Mouse (Mus musculus): ENCODE measurements around the gene Gm29106. TPM values are rescaled to one million over a fixed set of nuclear protein-coding genes. Genes with fewer than 3 reads are reported as not detected.
"Not testable (repeated sequence)": the region's sequence is repeated elsewhere in the genome, so short reads cannot be mapped to it uniquely, and the experiment has no call there.

Gene Gm29106
- polyA plus RNA-seq (2012; fragmentation: generic; extraction: Trizol), result not detected

GRCm38 (mm10) chr1:118176242-118176641, at the start of gene Gm29106:
TSS of gene Gm29106 (plus strand) at chr1:118176542.
- not testable (repeated sequence) for H3ac ChIP-seq (ENCODE audit: control insufficient read depth, insufficient read length); H3K36me3 ChIP-seq (ENCODE audit: control insufficient read depth, insufficient read depth)

GRCm38 (mm10) chr1:118228540-118228939, 52.2 kb downstream of the Gm29106 start:
- Histone ChIP-seq H3K4me3 (no peak overlapping the region), H3K4me2 (ENCODE audit: low read depth) (no peak overlapping the region), H3K36me3 (ENCODE audit: control insufficient read depth, insufficient read depth) (no peaks in the 10 kb centered on the region), H3K79me2 (ENCODE audit: control insufficient read depth, insufficient read depth) (no peaks in the 10 kb centered on the region), H3ac (ENCODE audit: control insufficient read depth, insufficient read length) (no peak overlapping the region), H3K27me3 (ENCODE audit: control insufficient read depth, insufficient read depth, insufficient read length) (no peaks in the 10 kb centered on the region)
- TF ChIP-seq USF1 (IDR thresholded peaks at IDR 0.05; ENCODE audit: low read depth) (no peak), REST (IDR thresholded peaks at IDR 0.05; ENCODE audit: insufficient read depth, insufficient read length) (no peak), TCF3 (IDR thresholded peaks at IDR 0.05; ENCODE audit: insufficient read length, low read depth) (no peak), MAX (IDR thresholded peaks at IDR 0.05; ENCODE audit: low read depth) (no peak), CEBPB (IDR thresholded peaks at IDR 0.05; ENCODE audit: insufficient read depth, poor library complexity, severe bottlenecking) (no peak), MYOG (IDR thresholded peaks at IDR 0.05; ENCODE audit: control insufficient read depth in 1 of 3, insufficient read depth in 1 of 3, insufficient read length in 2 of 3, low read depth in 2 of 3) (no peak), POLR2A (IDR thresholded peaks at IDR 0.05; ENCODE audit: insufficient read length, low read depth) (no peak), E2F4 (IDR thresholded peaks at IDR 0.05; ENCODE audit: insufficient read depth) (no peak), TCF12 (IDR thresholded peaks at IDR 0.05; ENCODE audit: insufficient read depth, poor library complexity, severe bottlenecking) (no peak)

More at GRCm38 (mm10) chr1:118176242-118176641, at the start of gene Gm29106:
- H3K79me2 ChIP-seq (ENCODE audit: control insufficient read depth, insufficient read depth); H3K4me3 ChIP-seq; H3K27me3 ChIP-seq (ENCODE audit: control insufficient read depth, insufficient read depth, insufficient read length); H3K4me2 ChIP-seq (ENCODE audit: low read depth): not testable (repeated sequence)

GRCm38 (mm10) chr1:118236032-118236431, 59.7 kb downstream of the Gm29106 start:
- Histone ChIP-seq H3K27me3 (ENCODE audit: control insufficient read depth, insufficient read depth, insufficient read length) (no peaks in the 10 kb centered on the region), H3K36me3 (ENCODE audit: control insufficient read depth, insufficient read depth) (no peaks in the 10 kb centered on the region), H3ac (ENCODE audit: control insufficient read depth, insufficient read length) (no peak overlapping the region), H3K4me3 (no peak overlapping the region), H3K79me2 (ENCODE audit: control insufficient read depth, insufficient read depth) (no peaks in the 10 kb centered on the region), H3K4me2 (ENCODE audit: low read depth) (no peak overlapping the region)
- TF ChIP-seq REST (IDR thresholded peaks at IDR 0.05; ENCODE audit: insufficient read depth, insufficient read length) (no peak), POLR2A (IDR thresholded peaks at IDR 0.05; ENCODE audit: insufficient read length, low read depth) (no peak), MYOG (IDR thresholded peaks at IDR 0.05; ENCODE audit: control insufficient read depth in 1 of 3, insufficient read depth in 1 of 3, insufficient read length in 2 of 3, low read depth in 2 of 3) (no peak), MAX (IDR thresholded peaks at IDR 0.05; ENCODE audit: low read depth) (no peak)

Other genes starting within 250 kb of the Gm29106 start
- not detected for gene Gm28168, start 248.5 kb upstream of the Gm29106 start, polyA plus RNA-seq (2012; fragmentation: generic; extraction: Trizol)
- gene Gm7145, start 210.6 kb upstream of the Gm29106 start, polyA plus RNA-seq (2012; fragmentation: generic; extraction: Trizol), result not detected
- gene Tsn, start 135.2 kb downstream of the Gm29106 start, polyA plus RNA-seq (2012; fragmentation: generic; extraction: Trizol), result 92.8 TPM
- gene Nifk, start 145.3 kb downstream of the Gm29106 start, polyA plus RNA-seq (2012; fragmentation: generic; extraction: Trizol), result 27.0 TPM
- 31.1 TPM for gene Clasp1, start 212.5 kb downstream of the Gm29106 start, polyA plus RNA-seq (2012; fragmentation: generic; extraction: Trizol)

Measured in myocyte (in vitro differentiated cells).